Mouse (Mus musculus): Measurements from ENCODE around the gene Cd180. TPM values are rescaled to one million over a fixed set of nuclear protein-coding genes. Genes with fewer than 3 reads are reported as not detected.
A peak's percentile ranks its signal among the peaks of the same experiment; 100 is the strongest.

Cd180 gene
- polyA plus RNA-seq, 1 experiment from 2014 or later, result 0.88 TPM

DNA sequence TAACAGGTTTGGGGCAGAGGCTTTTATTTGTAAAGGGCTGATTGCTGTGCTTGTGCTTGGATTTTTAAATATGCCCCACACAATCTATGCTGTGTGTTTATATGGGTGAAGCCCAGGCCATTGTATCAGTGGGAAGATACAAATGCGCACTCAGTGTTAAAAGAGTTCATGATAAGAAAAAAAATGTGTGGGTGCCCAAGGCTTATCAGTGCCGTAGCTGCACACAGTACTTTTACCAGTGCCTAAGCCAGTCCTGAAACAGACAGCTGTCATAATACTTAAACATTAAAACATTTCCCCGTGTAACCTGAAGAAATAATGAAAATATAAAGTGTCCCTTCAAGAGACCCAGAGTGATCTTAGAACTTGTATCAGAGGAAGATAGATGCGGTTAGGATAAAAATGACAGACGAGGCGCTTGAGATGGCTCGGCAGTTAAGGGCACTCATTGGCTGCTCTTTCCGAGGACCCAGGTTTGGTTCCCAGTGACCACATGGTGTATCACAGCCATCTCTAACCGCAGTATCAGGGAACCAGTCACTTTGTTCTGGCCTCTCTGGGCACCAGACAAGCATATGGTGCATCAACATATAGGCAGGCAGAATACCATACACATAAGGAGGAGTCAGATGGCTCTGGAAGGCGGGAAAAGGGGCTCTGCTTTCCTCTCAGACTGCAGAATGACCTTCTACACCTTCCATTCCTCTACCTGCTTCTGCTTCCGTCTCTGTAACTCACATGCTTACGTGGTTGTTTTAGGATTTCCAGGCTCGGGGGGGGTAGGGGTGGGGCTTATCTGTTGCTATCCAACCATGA is 46.6 kb downstream of the Cd180 start:
- 87% methylated on average over 13 of the region's 13 CpGs for WGBS
- no peak for DNase-seq (ENCODE audit: low spot score)
- Histone ChIP-seq H3K27me3 (replicated peaks; ENCODE audit: control insufficient read depth, insufficient read depth, low read length) (no peaks in the 10 kb centered on the region), H3K9ac (ENCODE audit: low read depth, low read length) (no peak overlapping the region), H3K4me2 (ENCODE audit: low read depth, low read length) (no peak overlapping the region), H3K4me3 (ENCODE audit: low read depth, low read length) (no peak overlapping the region), H3K9me3 (ENCODE audit: control insufficient read depth, low read length) (no peaks in the 10 kb centered on the region), H3K27ac (replicated peaks; ENCODE audit: low read depth, low read length) (no peak overlapping the region), H3K36me3 (ENCODE audit: control insufficient read depth, insufficient read depth, low read length) (peaks cover 61% of the 10 kb centered on the region), H3K4me1 (ENCODE audit: control insufficient read depth, insufficient read depth, low read length) (no peaks in the 10 kb centered on the region)
- no peak for ATAC-seq (ENCODE audit: low read depth)

DNA sequence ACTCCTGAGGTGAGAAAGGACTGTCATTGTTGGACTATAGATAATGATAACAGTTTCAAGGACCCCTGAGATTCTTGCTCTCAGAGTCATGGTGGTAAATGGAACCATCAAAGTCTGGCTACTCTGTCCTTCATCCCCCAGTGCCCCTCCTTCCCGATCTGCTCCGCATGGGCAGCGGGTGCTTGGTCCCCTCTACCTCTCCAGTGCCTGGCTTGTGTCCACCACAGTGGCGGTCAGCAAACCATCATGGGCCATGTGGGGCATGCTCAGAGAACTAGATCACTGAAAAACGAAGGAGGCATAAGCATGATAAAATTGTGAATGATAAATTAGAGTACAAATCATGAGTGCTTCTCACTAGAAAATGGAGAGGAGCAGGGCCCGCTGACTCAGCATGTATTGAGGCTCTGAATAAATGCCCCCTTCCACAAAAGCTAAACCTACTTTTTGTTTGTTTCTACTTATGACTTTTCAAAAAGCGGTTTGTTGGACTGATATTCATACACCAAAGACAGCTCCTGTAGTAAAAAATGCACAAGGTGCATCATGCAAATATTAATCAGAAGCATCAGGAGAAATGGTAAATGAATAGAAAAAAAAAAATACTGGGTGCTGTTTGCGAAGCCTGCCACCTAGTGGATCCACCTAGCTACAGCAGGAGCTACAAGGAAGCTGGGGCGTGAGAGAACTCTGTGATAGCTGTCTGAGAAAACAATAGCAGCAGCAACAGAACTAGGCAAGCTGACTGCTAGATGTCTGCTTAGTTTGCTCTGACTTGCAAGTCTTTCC is 51.3 kb downstream of the Cd180 start:
- no peak overlapping the region for H3K9ac ChIP-seq (ENCODE audit: low read depth, low read length)
- H3K27ac ChIP-seq (replicated peaks; ENCODE audit: low read depth, low read length), result no peak overlapping the region
- 73% methylated on average over 9 of the region's 9 CpGs for WGBS
- H3K4me2 ChIP-seq (ENCODE audit: low read depth, low read length), result no peak overlapping the region
- no peaks in the 10 kb centered on the region for H3K4me1 ChIP-seq (ENCODE audit: control insufficient read depth, insufficient read depth, low read length)
- H3K4me3 ChIP-seq (ENCODE audit: low read depth, low read length), result no peak overlapping the region
- peaks cover 23% of the 10 kb centered on the region for H3K36me3 ChIP-seq (ENCODE audit: control insufficient read depth, insufficient read depth, low read length)
- ATAC-seq (ENCODE audit: low read depth), result no peak
- H3K9me3 ChIP-seq (ENCODE audit: control insufficient read depth, low read length), result no peaks in the 10 kb centered on the region
- DNase-seq (ENCODE audit: low spot score), result peak; percentile 49
- no peaks in the 10 kb centered on the region for H3K27me3 ChIP-seq (replicated peaks; ENCODE audit: control insufficient read depth, insufficient read depth, low read length)

DNA sequence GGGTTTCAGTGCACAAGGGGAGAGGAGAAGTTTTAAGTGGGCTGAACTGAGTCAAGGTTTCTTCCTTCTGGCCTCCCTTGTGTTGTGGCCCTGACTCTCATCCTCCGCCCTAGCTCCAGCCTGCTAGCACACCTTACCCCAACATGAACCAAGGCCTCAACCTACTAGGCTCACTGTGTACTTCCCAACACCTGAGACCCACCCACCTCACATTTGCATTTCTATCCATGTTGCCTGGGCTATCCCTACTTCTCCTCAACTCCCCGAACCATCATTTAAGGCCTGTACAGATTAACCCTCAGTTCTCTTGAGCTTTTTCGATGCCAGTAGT is 51.9 kb downstream of the Cd180 start:
- H3K9ac ChIP-seq (ENCODE audit: low read depth, low read length), result no peak overlapping the region
- WGBS, result 89% methylated on average over 3 of the region's 3 CpGs
- no peaks in the 10 kb centered on the region for H3K9me3 ChIP-seq (ENCODE audit: control insufficient read depth, low read length)
- H3K4me3 ChIP-seq (ENCODE audit: low read depth, low read length), result no peak overlapping the region
- no peak overlapping the region for H3K27ac ChIP-seq (replicated peaks; ENCODE audit: low read depth, low read length)
- H3K27me3 ChIP-seq (replicated peaks; ENCODE audit: control insufficient read depth, insufficient read depth, low read length), result no peaks in the 10 kb centered on the region
- H3K4me1 ChIP-seq (ENCODE audit: control insufficient read depth, insufficient read depth, low read length), result no peaks in the 10 kb centered on the region
- DNase-seq (ENCODE audit: low spot score) (no peak), ATAC-seq (ENCODE audit: low read depth) (no peak)
- peaks cover 28% of the 10 kb centered on the region for H3K36me3 ChIP-seq (ENCODE audit: control insufficient read depth, insufficient read depth, low read length)
- no peak overlapping the region for H3K4me2 ChIP-seq (ENCODE audit: low read depth, low read length)

DNA sequence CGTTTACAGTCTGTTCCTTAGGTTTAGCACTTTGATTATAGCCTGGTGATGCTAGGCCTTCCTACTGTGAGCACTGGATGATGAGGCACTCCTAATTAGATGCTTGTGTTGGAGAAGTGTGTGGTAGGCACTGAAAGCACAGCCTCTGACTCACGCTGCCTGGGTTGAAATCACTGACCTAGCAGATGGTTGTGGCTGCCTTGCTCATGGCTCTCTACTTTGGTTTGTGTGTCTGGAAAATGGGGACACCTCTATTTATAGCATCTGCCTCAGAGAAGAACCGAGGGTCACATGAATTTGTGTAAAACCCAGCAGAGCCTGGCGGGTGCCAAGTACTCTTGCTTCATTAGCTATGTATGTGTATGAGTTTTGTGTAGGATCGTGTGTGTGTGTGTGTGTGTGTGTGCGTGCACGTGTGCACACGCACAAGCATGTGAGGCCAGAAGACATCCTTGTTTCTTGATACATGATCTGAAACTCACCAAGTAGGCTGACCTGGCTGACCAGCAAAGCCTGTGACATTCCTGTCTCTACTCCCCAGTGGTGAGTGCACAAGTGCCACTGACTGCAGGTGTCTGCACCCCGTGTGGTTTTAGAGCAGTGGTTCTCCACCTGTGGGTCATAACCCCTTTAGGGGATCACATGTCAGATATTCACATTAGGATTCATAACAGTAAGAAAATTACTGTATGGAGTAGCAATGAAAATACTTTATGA is 52.4 kb downstream of the Cd180 start:
- H3K27me3 ChIP-seq (replicated peaks; ENCODE audit: control insufficient read depth, insufficient read depth, low read length), result no peaks in the 10 kb centered on the region
- H3K4me1 ChIP-seq (ENCODE audit: control insufficient read depth, insufficient read depth, low read length), result no peaks in the 10 kb centered on the region
- peak; percentile 30; the same call in 1 of the 2 replicates for ATAC-seq (ENCODE audit: low read depth)
- no peak for DNase-seq (ENCODE audit: low spot score)
- H3K9ac ChIP-seq (ENCODE audit: low read depth, low read length), result no peak overlapping the region
- H3K9me3 ChIP-seq (ENCODE audit: control insufficient read depth, low read length), result no peaks in the 10 kb centered on the region
- no peak overlapping the region for H3K27ac ChIP-seq (replicated peaks; ENCODE audit: low read depth, low read length)
- no peak overlapping the region for H3K4me2 ChIP-seq (ENCODE audit: low read depth, low read length)
- 86% methylated on average over 9 of the region's 9 CpGs for WGBS
- H3K4me3 ChIP-seq (ENCODE audit: low read depth, low read length), result no peak overlapping the region
- H3K36me3 ChIP-seq (ENCODE audit: control insufficient read depth, insufficient read depth, low read length), result peaks cover 31% of the 10 kb centered on the region

DNA sequence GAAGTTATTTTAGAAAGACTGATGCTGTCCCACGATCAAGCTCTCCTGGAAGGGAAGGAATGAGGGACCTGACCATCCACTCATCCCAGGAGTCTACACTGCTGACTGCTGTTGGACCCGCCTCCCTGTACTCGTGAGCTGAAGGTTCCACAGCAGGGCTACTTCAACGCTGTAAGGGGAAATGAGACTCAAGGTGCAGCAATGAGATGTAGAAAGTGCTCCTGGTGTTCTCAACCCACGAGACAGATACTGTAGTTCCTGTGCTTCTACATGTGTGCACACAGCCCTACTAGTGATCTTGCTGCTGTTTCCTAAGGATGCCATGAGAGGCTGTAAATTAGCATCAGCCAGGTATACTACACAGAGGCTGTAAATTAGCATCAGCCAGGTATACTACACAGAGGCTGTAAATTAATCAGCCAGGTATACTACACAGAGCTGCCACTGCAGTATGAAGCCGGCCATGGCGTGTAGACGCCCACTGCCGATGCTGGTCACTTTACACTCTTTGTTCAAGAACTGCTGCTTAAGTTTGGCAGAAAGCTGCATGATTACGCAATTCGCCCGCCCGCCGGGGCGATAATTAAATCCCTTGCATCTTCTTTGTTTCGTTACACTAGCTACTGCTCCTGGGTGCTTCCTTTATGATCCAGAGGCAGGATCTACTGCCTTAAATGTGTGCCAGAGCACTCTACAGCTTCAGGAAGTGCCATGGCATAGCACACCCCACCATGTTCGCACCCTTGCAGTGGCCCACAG is 53.6 kb downstream of the Cd180 start:
- Histone ChIP-seq H3K9ac (ENCODE audit: low read depth, low read length) (no peak overlapping the region), H3K36me3 (ENCODE audit: control insufficient read depth, insufficient read depth, low read length) (peaks cover 24% of the 10 kb centered on the region), H3K4me2 (ENCODE audit: low read depth, low read length) (no peak overlapping the region), H3K9me3 (ENCODE audit: control insufficient read depth, low read length) (no peaks in the 10 kb centered on the region), H3K4me3 (ENCODE audit: low read depth, low read length) (no peak overlapping the region), H3K27ac (replicated peaks; ENCODE audit: low read depth, low read length) (no peak overlapping the region), H3K4me1 (ENCODE audit: control insufficient read depth, insufficient read depth, low read length) (no peaks in the 10 kb centered on the region), H3K27me3 (replicated peaks; ENCODE audit: control insufficient read depth, insufficient read depth, low read length) (no peaks in the 10 kb centered on the region)
- DNase-seq (ENCODE audit: low spot score) (no peak), ATAC-seq (ENCODE audit: low read depth) (no peak)
- WGBS, result 88% methylated on average over 17 of the region's 17 CpGs

DNA sequence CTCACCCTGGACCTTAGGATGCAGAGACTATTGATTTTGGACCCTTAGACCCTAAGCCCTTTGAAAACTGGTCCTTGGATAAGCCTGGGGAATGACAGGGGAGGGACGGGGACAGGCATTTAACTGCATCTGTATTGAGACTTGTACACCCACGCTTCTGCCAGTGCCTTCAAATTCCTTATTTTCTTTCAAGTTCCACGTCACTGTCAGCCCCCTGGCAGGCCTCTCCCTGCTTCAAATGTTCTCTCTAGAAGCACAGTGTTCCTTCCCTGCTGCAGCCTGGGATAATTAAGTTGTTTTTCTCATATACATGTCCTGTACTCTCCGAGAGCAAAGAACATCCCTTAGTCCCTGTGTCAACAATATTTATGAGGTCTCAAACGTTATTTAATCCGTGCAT is 55.8 kb downstream of the Cd180 start:
- peaks cover 27% of the 10 kb centered on the region for H3K36me3 ChIP-seq (ENCODE audit: control insufficient read depth, insufficient read depth, low read length)
- H3K9ac ChIP-seq (ENCODE audit: low read depth, low read length), result no peak overlapping the region
- ATAC-seq (ENCODE audit: low read depth) (no peak), DNase-seq (ENCODE audit: low spot score) (no peak)
- H3K4me2 ChIP-seq (ENCODE audit: low read depth, low read length), result no peak overlapping the region
- H3K27ac ChIP-seq (replicated peaks; ENCODE audit: low read depth, low read length), result no peak overlapping the region
- no peaks in the 10 kb centered on the region for H3K4me1 ChIP-seq (ENCODE audit: control insufficient read depth, insufficient read depth, low read length)
- WGBS, result 60% methylated on average over 6 of the region's 6 CpGs
- H3K27me3 ChIP-seq (replicated peaks; ENCODE audit: control insufficient read depth, insufficient read depth, low read length), result no peaks in the 10 kb centered on the region
- H3K9me3 ChIP-seq (ENCODE audit: control insufficient read depth, low read length), result no peaks in the 10 kb centered on the region
- no peak overlapping the region for H3K4me3 ChIP-seq (ENCODE audit: low read depth, low read length)

DNA sequence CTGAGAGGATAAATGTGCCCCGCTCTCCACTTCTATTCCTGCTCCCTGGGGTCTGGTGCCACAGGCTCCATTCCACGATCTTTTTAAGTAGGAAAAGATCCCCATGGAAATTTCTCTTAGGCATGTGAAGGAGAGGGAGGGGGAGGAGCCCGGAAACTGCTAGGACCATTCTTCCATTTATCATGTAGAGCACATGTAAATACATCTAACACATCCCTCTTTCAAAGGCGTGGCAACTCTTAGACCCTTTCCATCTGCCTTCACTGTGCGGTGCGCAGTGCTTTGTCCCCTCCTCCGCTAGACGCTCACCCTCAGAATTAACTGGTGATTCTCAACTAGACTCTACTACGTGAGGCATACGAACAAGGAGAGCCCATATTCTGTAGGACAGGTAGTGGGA is 56.5 kb downstream of the Cd180 start:
- H3K27ac ChIP-seq (replicated peaks; ENCODE audit: low read depth, low read length), result no peak overlapping the region
- DNase-seq (ENCODE audit: low spot score) (no peak), ATAC-seq (ENCODE audit: low read depth) (no peak)
- H3K27me3 ChIP-seq (replicated peaks; ENCODE audit: control insufficient read depth, insufficient read depth, low read length), result no peaks in the 10 kb centered on the region
- H3K9me3 ChIP-seq (ENCODE audit: control insufficient read depth, low read length), result no peaks in the 10 kb centered on the region
- no peak overlapping the region for H3K9ac ChIP-seq (ENCODE audit: low read depth, low read length)
- no peak overlapping the region for H3K4me2 ChIP-seq (ENCODE audit: low read depth, low read length)
- peaks cover 27% of the 10 kb centered on the region for H3K36me3 ChIP-seq (ENCODE audit: control insufficient read depth, insufficient read depth, low read length)
- no peak overlapping the region for H3K4me3 ChIP-seq (ENCODE audit: low read depth, low read length)
- H3K4me1 ChIP-seq (ENCODE audit: control insufficient read depth, insufficient read depth, low read length), result no peaks in the 10 kb centered on the region
- WGBS, result 86% methylated on average over 10 of the region's 10 CpGs

Data from embryonic facial prominence, embryonic 14.5 days (tissue).